Mouse (Mus musculus): ENCODE measurements around the gene Arhgap18.
A peak's percentile ranks its signal among the peaks of the same experiment; 100 is the strongest.

DNA sequence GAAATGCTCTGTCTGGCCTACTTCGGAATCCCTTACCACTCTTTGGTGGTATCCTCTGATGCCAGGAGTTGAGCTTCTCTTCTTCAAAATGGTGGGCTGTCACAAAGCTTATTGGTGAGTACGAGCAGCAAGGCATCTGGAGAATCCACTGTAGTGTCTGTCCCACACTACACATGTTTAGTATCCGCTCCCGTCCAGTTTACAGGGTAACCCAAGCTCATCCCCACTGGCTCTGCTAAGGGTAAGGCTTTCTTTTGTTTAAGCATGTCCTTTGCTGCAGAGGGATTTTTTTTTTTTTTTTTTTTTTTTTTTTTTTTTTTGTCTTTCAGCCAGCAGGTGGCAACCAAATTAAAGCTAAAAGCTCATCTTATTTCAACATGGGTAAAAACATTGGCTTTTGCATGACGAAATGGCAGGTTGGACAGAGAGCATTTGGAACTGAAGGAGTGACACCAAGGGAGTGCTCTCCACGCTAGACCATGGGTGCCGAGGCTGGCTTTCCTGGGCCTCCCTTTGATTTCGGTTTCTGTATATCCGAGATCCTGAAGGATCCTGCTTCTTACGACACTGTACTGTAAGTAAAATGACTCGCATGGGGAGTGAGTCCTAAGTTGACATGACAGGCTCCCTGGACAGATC, at the start of gene Arhgap18:
- TF ChIP-seq MAFK (IDR thresholded peaks at IDR 0.05; ENCODE audit: insufficient read depth, low read depth, low read length) (no peak), CHD2 (IDR thresholded peaks at IDR 0.05; ENCODE audit: low read depth, low read length) (no peak), ZC3H11A (IDR thresholded peaks at IDR 0.05; ENCODE audit: borderline replicate concordance, low read depth, low read length) (no peak), ZNF384 (IDR thresholded peaks at IDR 0.05; ENCODE audit: low read depth, low read length) (peak; percentile 93), HCFC1 (IDR thresholded peaks at IDR 0.05; ENCODE audit: borderline replicate concordance, insufficient read depth, low read length) (no peak)

Measured in ES-E14 (cell line).